Mouse (Mus musculus) ES-Bruce4 (cell line): Measurements from ENCODE around the gene Psma5.

Experiments used
- CTCF ChIP-seq: IDR thresholded peaks from one replicate; pipeline ENCODE4 v1.8.1; 2011; ENCODE audit warnings: low read depth, low read length
- EP300 ChIP-seq: IDR thresholded peaks from 2 replicates; pipeline ENCODE4 v1.6.1; 2011; ENCODE audit warnings: low read depth, low read length; ENCODE audit not compliant: insufficient read depth
- POLR2A ChIP-seq: IDR thresholded peaks from one replicate; pipeline ENCODE4 v1.8.1; 2011; ENCODE audit warnings: low read length; ENCODE audit not compliant: insufficient read depth

- no peak for TF ChIP-seq POLR2A
- TF ChIP-seq CTCF = no peak
- TF ChIP-seq EP300 = no peak
Measured at GRCm38 (mm10) chr3:108328441-108328841, 71.7 kb downstream of the Psma5 start.
